Mouse (Mus musculus) testis, adult 2 months (tissue): ENCODE results near the gene Fmr1. TPM values are rescaled to one million over a fixed set of nuclear protein-coding genes. Genes with fewer than 3 reads are reported as not detected.

Experiments used
- H3K27ac ChIP-seq: fragments of 200-500 bp; 2 replicates; pipeline ENCODE4 v1.5.1; 2012; ENCODE audit warnings: low read depth, low read length; ENCODE audit not compliant: control insufficient read depth, insufficient read depth
- H3K27me3 ChIP-seq: fragments of 200-500 bp; 2 replicates; pipeline ENCODE4 v1.6.1; 2012; ENCODE audit warnings: mild to moderate bottlenecking, low read length, moderate library complexity; ENCODE audit not compliant: control insufficient read depth, insufficient read depth
- H3K36me3 ChIP-seq: fragments of 200-500 bp; 2 replicates; pipeline ENCODE4 v1.6.1; 2012; ENCODE audit warnings: mild to moderate bottlenecking, low read length; ENCODE audit not compliant: control insufficient read depth, insufficient read depth
- H3K4me1 ChIP-seq: fragments of 200-500 bp; 2 replicates; pipeline ENCODE4 v1.6.1; 2012; ENCODE audit warnings: low read length; ENCODE audit not compliant: control insufficient read depth, insufficient read depth
- H3K4me3 ChIP-seq: fragments of 200-500 bp; 2 replicates; pipeline ENCODE4 v1.5.1; 2012; ENCODE audit warnings: low read depth, mild to moderate bottlenecking, low read length, moderate library complexity, mixed read lengths; ENCODE audit not compliant: control insufficient read depth
- CTCF ChIP-seq: fragments of 200-500 bp; IDR thresholded peaks from 2 replicates; pipeline ENCODE4 v1.5.1; 2012; ENCODE audit warnings: low read depth, mild to moderate bottlenecking, inconsistent platforms, low read length, moderate library complexity; ENCODE audit not compliant: control insufficient read depth, insufficient read depth, insufficient replicate concordance
- POLR2A ChIP-seq: fragments of 200-500 bp; IDR thresholded peaks from 2 replicates; pipeline ENCODE4 v1.6.1; 2012; ENCODE audit warnings: low read depth, mild to moderate bottlenecking, inconsistent platforms, low read length, moderate library complexity; ENCODE audit not compliant: control insufficient read depth
- polyA plus RNA-seq: library from polyadenylated mRNA; depleted of rRNA; stranded (reverse); fragments of >200 nt; gene quantifications from 2 replicates; pipeline ENCODE4 v1.2.3, GENCODE M21; 2012; rRNA removed

Gene Fmr1
- polyA plus RNA-seq, 1 experiment, result 5.1 TPM

GRCm38 (mm10) chrX:68736902-68737301 lies 58.6 kb downstream of the Fmr1 start:
- Histone ChIP-seq H3K27me3 (no peaks in the 10 kb centered on the region), H3K36me3 (no peaks in the 10 kb centered on the region), H3K4me3 (no peak overlapping the region), H3K27ac (no peak overlapping the region), H3K4me1 (no peaks in the 10 kb centered on the region)
- TF ChIP-seq POLR2A (no peak), CTCF (no peak)

GRCm38 (mm10) chrX:68740088-68740487 lies 61.7 kb downstream of the Fmr1 start:
- TF ChIP-seq CTCF, result no peak
- no peak for TF ChIP-seq POLR2A
- H3K27me3 ChIP-seq, result no peaks in the 10 kb centered on the region
- no peaks in the 10 kb centered on the region for H3K36me3 ChIP-seq
- no peak overlapping the region for H3K27ac ChIP-seq
- no peak overlapping the region for H3K4me3 ChIP-seq
- H3K4me1 ChIP-seq, result no peaks in the 10 kb centered on the region

GRCm38 (mm10) chrX:68761606-68762005 lies 83.3 kb downstream of the Fmr1 start, which contains the start of gene Fmr1nb:
Gene Fmr1nb (plus strand): TSS chrX:68761839.
- Histone ChIP-seq H3K4me3 (peak within 1 kb of the TSS; percentile 92), H3K4me1 (no peaks in the 10 kb centered on the region), H3K27ac (peak within 1 kb of the TSS; percentile 83), H3K27me3 (no peaks in the 10 kb centered on the region), H3K36me3 (no peaks in the 10 kb centered on the region)
- TF ChIP-seq CTCF, result no peak
- peak; percentile 41; the same call in 1 of the 2 replicates for TF ChIP-seq POLR2A

Other genes starting within 250 kb of the Fmr1 start
- gene Fmr1nb, start 83.3 kb downstream of the Fmr1 start, polyA plus RNA-seq, result 26.7 and 43.3 TPM in 2 replicates
- 1.7 and 3.1 TPM in 2 replicates for gene Gm14698, start 142.6 kb downstream of the Fmr1 start, polyA plus RNA-seq
- gene Gm6812, start 214.5 kb downstream of the Fmr1 start, polyA plus RNA-seq, result 27.1 and 28.4 TPM in 2 replicates